Mouse (Mus musculus): ENCODE measurements at regions not wholly inside any gene's neighbourhood (a gene's known extent, or its start where the extent isn't known, plus 50 kb on each side); places are given as distances from the start of the nearest gene placed in this dataset.
"Not testable (repeated sequence)": the region's sequence is repeated elsewhere in the genome, so short reads cannot be mapped to it uniquely, and the experiment has no call there.

GRCm38 (mm10) chr17:31732176-31732880, 54.7 kb downstream of the Cryaa start:
- ATAC-seq (replicated peaks; ENCODE audit: poor library complexity): no peak

DNA sequence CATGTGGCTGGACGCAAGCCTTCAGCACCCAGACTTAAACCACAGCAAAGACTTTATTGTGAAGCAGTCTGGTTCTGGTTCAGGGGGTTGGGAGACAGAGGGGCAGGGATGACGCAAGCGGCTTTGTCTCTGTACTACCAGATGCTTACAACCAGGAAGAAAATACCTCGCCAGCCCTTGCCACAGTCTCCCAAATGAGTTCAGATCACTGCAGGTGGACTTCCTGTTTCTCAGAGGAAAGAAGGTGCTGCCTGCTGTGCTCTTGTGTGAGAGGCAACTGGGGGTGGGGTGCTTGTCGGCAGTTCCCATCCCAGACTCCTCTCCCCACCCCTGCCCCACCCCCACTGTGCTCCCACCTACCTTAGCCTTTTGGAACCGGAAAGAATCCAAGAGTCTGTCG, 56.9 kb downstream of the Cryaa start:
- peak; percentile 44; the same call in 1 of the 2 replicates for ATAC-seq (replicated peaks; ENCODE audit: poor library complexity)

GRCm38 (mm10) chr17:31736716-31737115, 59.1 kb downstream of the Cryaa start:
- ATAC-seq (replicated peaks; ENCODE audit: poor library complexity): peak; percentile 37

GRCm38 (mm10) chr17:31738249-31738648, 60.6 kb downstream of the Cryaa start:
- ATAC-seq (replicated peaks; ENCODE audit: poor library complexity): peak; percentile 56

DNA sequence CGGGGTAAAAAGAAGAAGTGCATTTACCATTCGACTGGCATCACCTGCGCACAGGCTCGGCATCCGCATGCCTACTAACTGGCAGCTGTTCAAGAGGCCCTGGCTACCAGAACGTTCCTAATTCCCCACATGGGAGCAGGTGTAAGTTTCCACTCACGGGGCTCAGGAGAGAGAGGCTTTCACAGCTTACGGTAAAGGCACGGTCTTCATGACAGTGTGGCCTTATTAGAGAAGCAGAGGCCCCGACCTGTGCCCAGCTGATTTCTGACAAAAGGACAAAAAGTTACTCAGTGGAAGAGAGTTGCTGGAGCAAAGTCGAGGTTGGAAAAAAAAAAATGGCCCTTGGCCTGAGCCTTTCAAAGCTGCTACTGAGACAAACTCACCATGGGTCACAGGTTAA, 62.0 kb downstream of the Cryaa start:
- ATAC-seq (replicated peaks; ENCODE audit: poor library complexity): no peak

GRCm38 (mm10) chr17:31740059-31740458, 62.5 kb downstream of the Cryaa start:
- ATAC-seq (replicated peaks; ENCODE audit: poor library complexity): 0 out of 2 replicates have a peak, but pooled peaks have one; percentile 11

DNA sequence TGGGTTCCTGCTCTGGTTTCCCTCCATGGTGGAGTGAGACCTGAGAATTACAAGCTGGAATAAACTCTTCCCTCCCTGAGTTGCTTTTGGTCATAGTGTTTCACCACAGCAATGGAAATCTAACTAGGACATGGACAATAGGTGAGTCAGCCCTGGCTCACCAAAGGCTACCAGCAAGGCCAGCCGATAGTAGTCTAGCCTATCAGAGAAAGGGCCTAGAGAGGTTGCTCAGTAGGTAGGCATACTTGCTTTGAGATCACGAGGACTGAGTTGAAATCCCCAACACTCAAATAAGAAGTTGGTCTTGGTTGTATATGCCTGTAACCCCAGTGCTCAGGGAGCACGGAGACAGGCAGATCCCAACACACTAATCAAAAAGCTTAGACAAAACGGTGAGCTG, 66.0 kb downstream of the Cryaa start:
- ATAC-seq (replicated peaks; ENCODE audit: poor library complexity): no peak

- ATAC-seq (replicated peaks; ENCODE audit: poor library complexity): no peak
Observed at GRCm38 (mm10) chr17:31746198-31747111, 68.8 kb downstream of the Cryaa start.

DNA sequence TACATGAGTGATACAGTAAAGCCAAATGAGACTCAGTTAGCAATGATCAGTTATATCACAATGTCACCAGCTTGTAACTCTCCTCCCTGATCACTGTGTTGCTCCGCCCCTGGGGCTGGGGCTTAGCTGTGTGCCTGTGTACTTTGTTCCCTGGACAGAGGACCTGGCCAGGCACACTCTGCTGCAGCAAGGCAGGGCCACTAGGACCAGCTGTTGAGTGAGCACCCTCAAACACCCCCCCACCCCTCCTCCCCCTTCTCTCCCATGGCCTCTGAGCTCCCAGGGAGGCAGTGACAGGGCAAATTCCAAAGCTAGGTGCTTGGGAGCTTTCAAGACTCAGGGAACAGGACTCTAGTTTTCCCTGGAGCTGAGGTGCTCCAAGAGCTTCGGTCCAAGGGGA, 70.0 kb downstream of the Cryaa start:
- ATAC-seq (replicated peaks; ENCODE audit: poor library complexity): no peak

GRCm38 (mm10) chr17:31748158-31748557, 70.6 kb downstream of the Cryaa start:
- no peak for ATAC-seq (replicated peaks; ENCODE audit: poor library complexity)

DNA sequence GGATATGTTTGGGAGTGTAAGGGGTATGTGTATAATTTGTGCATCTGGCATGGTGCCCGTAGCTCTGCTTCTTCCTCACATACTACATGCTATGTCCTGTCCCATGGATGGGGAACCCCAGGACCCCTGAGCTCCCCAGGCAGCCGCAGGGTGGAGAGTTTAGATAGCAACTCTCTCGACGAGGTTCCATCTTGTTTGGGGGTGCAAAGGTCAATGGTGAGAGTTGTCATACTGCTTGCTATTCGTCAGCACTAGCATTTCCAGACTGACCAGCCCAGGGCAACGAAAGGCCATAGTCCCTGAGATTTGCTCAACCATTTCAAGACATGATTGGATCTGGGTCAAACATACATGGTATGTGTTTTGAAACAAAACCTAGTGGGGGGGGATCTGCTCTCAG, 71.4 kb downstream of the Cryaa start:
- no peak for ATAC-seq (replicated peaks; ENCODE audit: poor library complexity)

DNA sequence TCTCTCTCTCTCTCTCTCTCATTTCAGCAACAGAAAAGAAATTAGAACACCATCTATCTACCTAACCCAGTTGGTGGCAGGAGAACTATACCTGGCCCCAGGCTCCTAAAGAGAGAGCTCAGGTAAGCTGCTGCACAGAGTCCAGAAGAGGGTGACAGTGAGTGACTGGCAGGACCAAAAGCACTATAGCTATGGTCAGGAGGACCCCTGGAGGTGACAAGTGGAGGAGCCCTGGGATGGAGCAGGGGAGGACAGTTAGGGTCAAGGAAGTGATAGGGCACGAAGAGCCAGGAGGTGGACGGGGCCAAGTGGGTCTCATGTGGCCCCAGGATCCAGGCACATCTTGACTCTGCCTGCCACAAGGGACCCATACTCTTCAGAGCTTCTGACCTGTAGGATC, 73.7 kb downstream of the Cryaa start:
- peak; percentile 78 for ATAC-seq (replicated peaks; ENCODE audit: poor library complexity)

- peak; percentile 75 for ATAC-seq (replicated peaks; ENCODE audit: poor library complexity)
Observed at GRCm38 (mm10) chr17:31753113-31753858, 75.7 kb downstream of the Cryaa start.

- ATAC-seq (replicated peaks; ENCODE audit: poor library complexity): no peak
Observed at GRCm38 (mm10) chr17:31753859-31754229, 76.2 kb downstream of the Cryaa start.

GRCm38 (mm10) chr17:31760465-31760864, 82.9 kb downstream of the Cryaa start:
- no peak for ATAC-seq (replicated peaks; ENCODE audit: poor library complexity)

- 0 out of 2 replicates have a peak, but pooled peaks have one; percentile 50 for ATAC-seq (replicated peaks; ENCODE audit: poor library complexity)
Observed at GRCm38 (mm10) chr17:31763078-31763477, 85.5 kb downstream of the Cryaa start.

- ATAC-seq (replicated peaks; ENCODE audit: poor library complexity): peak; percentile 70
Observed at GRCm38 (mm10) chr17:31766779-31767697, 88.6 kb downstream of the Sik1 start.

GRCm38 (mm10) chr17:31772201-31772820, 83.3 kb downstream of the Sik1 start:
- ATAC-seq (replicated peaks; ENCODE audit: poor library complexity): no peak

- ATAC-seq (replicated peaks; ENCODE audit: poor library complexity): not testable (repeated sequence)
Observed at GRCm38 (mm10) chr17:31773882-31774281, 81.7 kb downstream of the Sik1 start.

GRCm38 (mm10) chr17:31775037-31775436, 80.6 kb downstream of the Sik1 start:
- no peak for ATAC-seq (replicated peaks; ENCODE audit: poor library complexity)
